In genomic region chr17:67989716-67990115, GRCm38 (mm10) we compare ENCODE assay signal across 11 mouse cellular contexts. TPM values are rescaled to one million over a fixed set of nuclear protein-coding genes. Genes with fewer than 3 reads are reported as not detected.
DNase-seq lines count a peak whose midpoint lies in the region; ATAC-seq and TF ChIP-seq lines count a peak whose summit lies in the region.
"Had no signal": no experiment of that assay in that cellular context is flagged by ENCODE, and none has a peak within 500 bp of the region (broad histone marks: within the 10 kb centered on the region; RNA-seq: fewer than 3 reads in every experiment).

No protein-coding gene starts in this region.

- 0 out of 2 replicates have a peak, but pooled peaks cover 2% of the 10 kb centered on the region for H3K9me3 ChIP-seq in heart, embryonic 12.5 days (replicated peaks)
- no peaks in the 10 kb centered on the region for H3K9me3 ChIP-seq in lung, embryonic 15.5 days
- H3K9me3 ChIP-seq in stomach, embryonic 14.5 days (ENCODE audit: control insufficient read depth, low read depth, low read length), result no peaks in the 10 kb centered on the region
- H3K9me3 ChIP-seq in midbrain, embryonic 14.5 days (ENCODE audit: control insufficient read depth, low read length), result no peaks in the 10 kb centered on the region
- H3K9me3 ChIP-seq: midbrain, embryonic 12.5 days had no signal

- H3K9ac ChIP-seq in heart, embryonic 12.5 days, result no peak overlapping the region
- H3K9ac ChIP-seq in lung, embryonic 15.5 days, result no peak overlapping the region
- H3K9ac ChIP-seq in stomach, embryonic 14.5 days (replicated peaks; ENCODE audit: low read depth, low read length), result no peak overlapping the region
- H3K9ac ChIP-seq in midbrain, embryonic 14.5 days (replicated peaks; ENCODE audit: low read length), result no peak overlapping the region
- H3K9ac ChIP-seq: midbrain, embryonic 12.5 days had no signal

- 14% methylated on average over 5 of the region's 5 CpGs for WGBS in heart, embryonic 12.5 days
- WGBS in lung, embryonic 15.5 days, result 16% methylated on average over 5 of the region's 5 CpGs
- WGBS in stomach, embryonic 14.5 days, result 21% methylated on average over 5 of the region's 5 CpGs
- WGBS in midbrain, embryonic 14.5 days, result 60% methylated on average over 5 of the region's 5 CpGs

- peak overlapping the region; percentile 58 for H3K27ac ChIP-seq in heart, embryonic 12.5 days (ENCODE audit: poor library complexity, severe bottlenecking)
- H3K27ac ChIP-seq in lung, embryonic 15.5 days, result peak overlapping the region; percentile 70
- H3K27ac ChIP-seq in embryonic fibroblast, embryonic 13.5 days (ENCODE audit: insufficient read depth, low read length), result peak overlapping the region; percentile 62
- H3K27ac ChIP-seq in stomach, embryonic 14.5 days (ENCODE audit: low read length), result peak overlapping the region; percentile 45
- H3K27ac ChIP-seq in midbrain, embryonic 14.5 days (replicated peaks; ENCODE audit: low read depth, low read length), result no peak overlapping the region
- H3K27ac ChIP-seq: hindbrain, postnatal 0 days; midbrain, embryonic 12.5 days had no signal

- peak overlapping the region; percentile 53 for H3K4me2 ChIP-seq in heart, embryonic 12.5 days
- H3K4me2 ChIP-seq in lung, embryonic 15.5 days, result peak overlapping the region; percentile 6; the same call in 1 of the 2 replicates
- no peak overlapping the region for H3K4me2 ChIP-seq in stomach, embryonic 14.5 days (replicated peaks; ENCODE audit: low read depth, low read length)
- H3K4me2 ChIP-seq in midbrain, embryonic 14.5 days (ENCODE audit: low read length), result no peak overlapping the region
- H3K4me2 ChIP-seq: midbrain, embryonic 12.5 days had no signal

- H3K27me3 ChIP-seq in heart, embryonic 12.5 days (replicated peaks), result no peaks in the 10 kb centered on the region
- no peaks in the 10 kb centered on the region for H3K27me3 ChIP-seq in lung, embryonic 15.5 days
- no peaks in the 10 kb centered on the region for H3K27me3 ChIP-seq in stomach, embryonic 14.5 days (ENCODE audit: control insufficient read depth, insufficient read depth, low read length)
- no peaks in the 10 kb centered on the region for H3K27me3 ChIP-seq in midbrain, embryonic 14.5 days (ENCODE audit: control insufficient read depth, insufficient read depth, low read length)
- H3K27me3 ChIP-seq: midbrain, embryonic 12.5 days had no signal

- no peak for DNase-seq in heart, adult 18-20 months
- DNase-seq in lung, postnatal 14 days, result no peak
- DNase-seq in left cerebral cortex, adult 11 months (ENCODE audit: low spot score), result no peak
- no peak for DNase-seq in midbrain, embryonic 14.5 days
- DNase-seq: right cerebral cortex, postnatal 4 days had no signal

- H3K4me1 ChIP-seq in heart, embryonic 12.5 days (replicated peaks), result peaks cover 33% of the 10 kb centered on the region
- H3K4me1 ChIP-seq in lung, embryonic 15.5 days, result peaks cover 36% of the 10 kb centered on the region
- H3K4me1 ChIP-seq in embryonic fibroblast, embryonic 13.5 days (ENCODE audit: control insufficient read depth, insufficient read depth, low read length), result peaks cover 13% of the 10 kb centered on the region
- peaks cover 20% of the 10 kb centered on the region for H3K4me1 ChIP-seq in stomach, embryonic 14.5 days (ENCODE audit: control insufficient read depth, insufficient read depth, low read length)
- no peaks in the 10 kb centered on the region for H3K4me1 ChIP-seq in midbrain, embryonic 14.5 days (ENCODE audit: control insufficient read depth, insufficient read depth, low read length)
- H3K4me1 ChIP-seq: midbrain, embryonic 12.5 days had no signal

- TF ChIP-seq CTCF in embryonic fibroblast, embryonic 13.5 days (IDR thresholded peaks at IDR 0.05; ENCODE audit: borderline replicate concordance, insufficient read depth, low read length), result no peak

- ATAC-seq in heart, embryonic 12.5 days (ENCODE audit: insufficient number of reproducible peaks, low FRiP score), result no peak
- ATAC-seq in lung, embryonic 15.5 days (ENCODE audit: borderline replicate concordance, extremely low read depth, low FRiP score, low TSS enrichment), result no peak
- ATAC-seq in stomach, embryonic 14.5 days (ENCODE audit: insufficient number of reproducible peaks, insufficient read depth, low FRiP score, low read depth), result no peak
- ATAC-seq in midbrain, embryonic 14.5 days (ENCODE audit: low FRiP score, low TSS enrichment), result no peak

- 0 out of 2 replicates have a peak, but pooled peaks cover 3% of the 10 kb centered on the region for H3K36me3 ChIP-seq in heart, embryonic 12.5 days
- H3K36me3 ChIP-seq in lung, embryonic 15.5 days, result no peaks in the 10 kb centered on the region; the same call in 1 of the 2 replicates
- no peaks in the 10 kb centered on the region for H3K36me3 ChIP-seq in stomach, embryonic 14.5 days (ENCODE audit: control insufficient read depth, insufficient read depth, low read length)
- H3K36me3 ChIP-seq in midbrain, embryonic 14.5 days (ENCODE audit: control insufficient read depth, insufficient read depth, low read length), result no peaks in the 10 kb centered on the region
- H3K36me3 ChIP-seq: midbrain, embryonic 12.5 days had no signal

- no peak for TF ChIP-seq POLR2A in embryonic fibroblast, embryonic 13.5 days (IDR thresholded peaks at IDR 0.05; ENCODE audit: low read depth, low read length)

- no peak overlapping the region for H3K4me3 ChIP-seq in heart, embryonic 12.5 days
- no peak overlapping the region for H3K4me3 ChIP-seq in lung, embryonic 15.5 days
- no peak overlapping the region for H3K4me3 ChIP-seq in embryonic fibroblast, embryonic 13.5 days (ENCODE audit: insufficient read depth, low read length)
- H3K4me3 ChIP-seq in stomach, embryonic 14.5 days (ENCODE audit: low read depth, low read length), result no peak overlapping the region
- H3K4me3 ChIP-seq in midbrain, embryonic 14.5 days (replicated peaks; ENCODE audit: low read depth, low read length), result no peak overlapping the region
- H3K4me3 ChIP-seq: midbrain, embryonic 12.5 days had no signal

RNA-seq across cellular contexts. Expression of gene Arhgap28, which starts 14.2 kb away (rescaled TPM):
- polyA plus RNA-seq in heart, embryonic 12.5 days (2016; fragmentation: Nextera tagmentation; extraction: Ambion mirVana), result 25.2 and 25.4 TPM in 2 replicates
- 1 to 10 TPM; 1.4 to 1.8 TPM for total RNA-seq in heart, adult 18-20 months (2021)
- polyA plus RNA-seq in lung, embryonic 15.5 days (2015; fragmentation: Nextera tagmentation; extraction: Ambion mirVana), result 46.1 and 47.2 TPM in 2 replicates
- polyA plus RNA-seq in embryonic fibroblast, embryonic 13.5 days (2011; ENCODE audit: insufficient read length, low read depth, missing spikeins), result 21.4 and 39.2 TPM in 2 replicates
- 43.3 and 45.3 TPM in 2 replicates for polyA plus RNA-seq in stomach, embryonic 14.5 days (2014; fragmentation: Nextera tagmentation; extraction: Ambion mirVana)
- 3.7 and 8.4 TPM in 2 replicates for polyA plus RNA-seq in midbrain, embryonic 14.5 days (2014; fragmentation: Nextera tagmentation; extraction: Ambion mirVana)

Comparison
In these comparisons a context has a peak if more than half of its experiments do, and no peak if none do; other contexts are left out.
1. H3K4me2 ChIP-seq: peak in heart, embryonic 12.5 days (single experiment) and lung, embryonic 15.5 days (single experiment); none in stomach, embryonic 14.5 days (single experiment) and midbrain, embryonic 14.5 days (single experiment).